Mouse (Mus musculus) layer of hippocampus, adult 9-10 months (tissue): Measurements from ENCODE around the gene Pcsk5.

ENCODE experiments used
- DNase-seq: peaks from one replicate; pipeline ENCODE4 v3.0.0; 2022; ENCODE audit warnings: low spot score

The Pcsk5 gene

DNA sequence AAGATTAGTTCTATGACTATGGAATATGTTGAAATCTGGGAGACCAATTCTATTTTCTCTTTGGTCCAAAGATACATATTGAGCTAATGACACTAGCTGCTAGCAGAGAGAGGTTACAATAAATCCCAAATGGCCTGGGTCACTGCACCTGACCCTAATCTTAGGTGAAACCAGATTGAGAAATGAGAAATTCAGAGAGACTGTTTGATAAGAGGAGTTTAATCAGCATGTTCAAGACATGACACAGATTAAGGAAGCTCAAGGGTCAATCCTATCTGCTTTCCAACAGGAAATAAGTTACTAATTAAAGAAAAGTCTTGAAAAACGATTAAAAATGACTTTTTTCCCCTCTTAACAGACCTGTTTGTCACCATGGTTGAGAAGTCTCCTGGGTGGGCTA, 96.0 kb downstream of the Pcsk5 start:
- DNase-seq: no peak

DNA sequence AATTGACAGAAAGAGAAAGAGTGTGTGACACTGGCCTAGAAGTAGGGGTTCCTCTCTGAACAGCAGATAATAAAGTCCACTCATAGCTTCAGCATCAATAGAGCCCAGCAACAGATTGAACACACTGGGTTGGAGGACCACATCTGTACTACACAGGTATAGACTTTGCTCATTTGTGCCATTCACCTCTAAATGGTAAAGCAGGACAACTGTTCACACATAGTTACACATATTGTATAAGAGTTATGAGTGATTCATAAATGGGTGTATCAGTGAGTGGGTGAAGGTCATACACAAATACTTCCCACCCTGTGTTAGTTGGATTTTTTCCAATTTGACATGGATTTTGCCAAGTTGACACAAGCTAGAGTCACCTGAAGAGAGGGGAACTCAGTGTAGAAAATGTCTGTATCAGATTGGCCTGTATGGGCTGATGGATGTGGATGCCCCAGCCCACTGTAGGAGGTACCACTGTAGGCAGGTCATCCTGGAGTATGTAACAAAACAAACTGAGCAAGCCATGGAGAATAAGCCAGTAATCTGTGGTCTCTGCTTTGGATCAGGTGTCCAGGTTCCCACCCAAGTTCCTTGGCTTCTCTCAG, 104.7 kb downstream of the Pcsk5 start:
- DNase-seq: no peak

DNA sequence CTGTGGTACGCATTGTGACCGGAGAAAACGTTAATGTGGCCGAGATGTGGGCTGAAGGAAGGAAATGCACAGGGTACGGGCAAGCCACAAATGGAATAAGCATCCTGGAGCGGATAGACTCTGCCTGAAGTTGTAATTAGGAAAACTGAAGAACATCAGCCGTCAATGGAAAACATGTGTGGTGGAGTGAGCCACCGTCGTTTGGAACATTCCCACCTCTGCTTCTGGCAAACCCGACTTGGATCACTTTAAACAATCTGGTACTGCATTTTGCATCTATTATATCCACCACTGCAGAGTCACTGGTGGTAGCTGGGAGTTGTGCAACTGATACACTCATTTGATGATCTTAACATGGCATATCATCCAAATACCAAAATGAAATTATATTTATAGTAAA, 120.4 kb downstream of the Pcsk5 start:
- no peak for DNase-seq

DNA sequence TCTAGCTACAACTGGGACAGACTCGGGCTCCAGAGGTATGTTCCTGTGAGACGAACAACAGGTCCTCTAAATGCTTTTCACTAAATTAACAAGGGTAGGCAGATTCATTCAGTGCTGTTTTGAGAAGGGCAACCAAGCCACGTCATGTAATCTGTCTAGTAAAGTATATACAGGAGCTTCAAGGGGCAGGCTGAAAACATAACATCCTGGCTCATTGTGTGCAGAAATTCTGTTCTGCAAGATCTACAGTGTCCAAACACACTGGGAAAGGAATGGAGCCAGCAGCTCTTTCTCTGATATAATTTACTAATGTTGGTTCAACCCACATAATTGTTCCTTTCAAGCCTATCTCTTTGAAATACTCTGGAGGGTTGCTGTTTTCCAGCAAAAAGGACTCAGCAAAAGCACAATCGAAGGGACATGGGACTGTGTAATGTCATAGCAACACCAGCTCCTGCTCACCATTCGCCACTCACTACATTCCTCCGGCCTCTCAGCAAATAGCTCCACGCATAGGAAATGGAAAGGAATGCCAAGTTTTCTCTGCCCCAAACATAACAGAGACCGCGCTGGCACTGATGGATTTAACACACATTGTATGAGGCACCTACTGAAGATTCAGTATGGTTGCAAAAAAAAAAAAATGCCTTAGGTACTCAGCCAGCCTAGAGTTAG, 122.0 kb downstream of the Pcsk5 start:
- DNase-seq: no peak

GRCm38 (mm10) chr19:17691626-17692025, 145.8 kb downstream of the Pcsk5 start:
- no peak for DNase-seq

DNA sequence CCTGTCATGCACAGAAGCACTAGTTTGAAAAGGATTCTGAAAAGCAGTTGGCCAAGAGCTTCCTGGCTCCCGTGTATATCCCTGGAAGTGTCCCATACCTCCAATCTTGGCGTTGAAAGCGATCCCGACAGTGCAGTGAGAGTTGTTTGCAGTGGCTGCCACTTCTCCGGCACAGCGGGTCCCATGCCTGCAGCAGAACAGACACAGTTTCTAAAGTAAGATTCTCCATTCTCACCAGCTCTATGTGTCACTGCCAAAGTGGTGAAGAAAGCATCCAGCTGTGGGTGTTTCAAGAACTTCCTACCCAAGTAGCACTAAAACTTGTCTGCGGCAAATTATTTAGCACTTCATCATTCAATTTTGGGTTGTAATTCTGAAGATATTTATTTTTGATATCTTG, 159.1 kb downstream of the Pcsk5 start:
- no peak for DNase-seq

GRCm38 (mm10) chr19:17662676-17663075, 174.8 kb downstream of the Pcsk5 start:
- no peak for DNase-seq

DNA sequence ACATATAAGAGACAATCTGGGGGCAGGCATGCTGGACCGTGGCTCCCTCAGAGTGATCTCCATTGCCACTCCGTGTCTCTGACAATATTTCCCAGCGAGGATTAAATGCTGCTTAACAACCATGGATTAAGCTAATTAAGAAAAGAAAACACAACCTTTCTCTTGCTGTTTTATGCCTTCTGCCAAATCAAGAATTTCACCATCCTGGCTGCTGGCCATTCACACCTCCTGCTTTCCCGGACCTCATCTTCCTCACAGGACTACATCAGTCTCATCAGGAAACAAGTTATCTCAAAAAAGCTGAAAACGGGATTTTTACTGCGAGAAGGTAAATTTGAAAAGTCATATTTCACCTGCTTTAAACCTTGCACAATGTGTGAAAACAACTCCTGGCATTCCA, 175.2 kb downstream of the Pcsk5 start:
- no peak for DNase-seq

DNA sequence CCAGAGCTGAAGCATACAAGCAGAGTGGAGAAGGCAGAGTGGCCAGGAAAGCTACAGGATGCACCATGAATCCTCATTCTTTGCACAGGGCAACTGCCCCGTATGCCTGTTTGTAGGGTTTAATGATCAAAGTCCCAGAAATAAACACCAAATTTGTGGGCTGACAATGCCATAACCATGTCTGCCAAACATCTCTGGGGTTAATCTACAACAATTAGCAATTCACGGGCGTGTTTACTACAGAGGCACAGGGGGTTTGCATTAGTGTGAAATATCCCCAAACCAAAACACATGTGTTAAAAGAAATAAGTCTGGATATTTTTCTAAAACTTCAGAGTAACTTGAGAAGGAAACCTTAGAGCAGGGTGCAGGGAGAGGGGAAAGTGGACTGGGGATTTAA, 178.1 kb downstream of the Pcsk5 start:
- DNase-seq: no peak

- no peak for DNase-seq
Measured at GRCm38 (mm10) chr19:17650831-17651502, 186.5 kb downstream of the Pcsk5 start.

DNA sequence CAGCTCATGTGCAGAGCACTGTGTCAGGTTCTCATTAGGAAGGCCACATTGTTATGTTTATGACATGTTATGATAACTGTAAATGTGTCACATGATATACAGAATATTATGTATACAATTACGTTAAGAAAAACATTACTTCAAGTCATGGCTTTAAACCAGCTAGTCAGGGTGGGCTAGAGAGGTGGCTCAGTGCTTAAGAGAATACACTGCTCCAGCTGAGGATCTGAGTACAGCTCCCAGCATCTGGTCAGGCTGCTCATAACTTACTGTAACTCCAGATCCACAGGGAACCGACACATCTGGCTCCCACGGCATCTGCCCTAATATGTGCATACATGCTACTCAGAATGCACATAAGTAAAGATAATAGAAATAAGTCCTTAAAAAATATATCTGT, 187.5 kb downstream of the Pcsk5 start:
- no peak for DNase-seq

DNA sequence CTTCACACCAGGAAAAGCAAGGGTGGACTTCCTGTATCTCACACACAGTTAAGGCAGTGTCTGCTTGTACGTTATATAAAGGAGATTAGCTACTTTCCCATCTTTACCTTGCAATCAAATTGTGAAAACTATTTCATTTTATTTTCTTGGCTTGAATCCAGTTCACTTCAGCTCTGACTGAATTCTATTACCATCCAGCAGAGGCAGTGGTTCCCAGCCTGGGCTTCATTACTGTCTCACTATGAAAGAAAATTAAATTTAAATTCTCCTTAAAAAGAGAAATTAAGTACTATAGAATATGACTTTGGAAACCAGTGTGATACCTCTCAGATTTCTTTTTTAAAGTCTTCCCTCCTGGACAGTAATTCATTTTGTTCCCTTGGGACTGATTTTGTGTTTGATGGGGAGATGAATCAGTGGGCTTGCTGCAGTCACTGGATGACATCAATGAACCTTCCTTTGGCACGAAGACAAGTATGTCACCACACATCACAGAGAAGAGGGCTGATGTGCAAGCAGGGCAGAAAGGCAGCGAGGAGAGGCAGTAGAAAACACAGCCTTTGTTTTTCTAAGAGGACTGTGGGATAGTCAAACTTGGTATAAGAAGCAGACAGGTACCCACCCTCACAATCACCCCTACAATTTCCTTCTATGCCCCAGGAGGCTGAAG, 194.2 kb downstream of the Pcsk5 start:
- no peak for DNase-seq

DNA sequence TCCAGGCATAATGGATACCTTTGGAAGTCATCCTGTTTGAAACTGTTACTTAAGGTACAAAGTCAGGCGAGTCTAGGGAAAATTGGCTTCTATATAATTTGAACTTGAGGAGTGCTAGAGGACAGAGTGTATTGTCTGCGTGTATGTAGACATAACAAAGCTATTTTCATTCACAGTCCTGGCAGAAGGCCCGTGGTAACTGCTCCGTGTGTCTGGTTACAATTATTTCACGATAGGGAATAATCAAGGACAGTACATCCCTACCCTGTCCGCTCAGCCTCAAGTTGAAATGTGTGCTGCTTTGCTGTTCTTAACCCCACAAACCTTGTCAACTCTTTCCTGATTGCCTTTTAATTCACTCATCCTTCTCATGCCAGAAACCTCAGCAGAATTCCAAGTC, 201.4 kb downstream of the Pcsk5 start:
- no peak for DNase-seq

- no peak for DNase-seq
Measured at GRCm38 (mm10) chr19:17615646-17616045, 221.8 kb downstream of the Pcsk5 start.

DNA sequence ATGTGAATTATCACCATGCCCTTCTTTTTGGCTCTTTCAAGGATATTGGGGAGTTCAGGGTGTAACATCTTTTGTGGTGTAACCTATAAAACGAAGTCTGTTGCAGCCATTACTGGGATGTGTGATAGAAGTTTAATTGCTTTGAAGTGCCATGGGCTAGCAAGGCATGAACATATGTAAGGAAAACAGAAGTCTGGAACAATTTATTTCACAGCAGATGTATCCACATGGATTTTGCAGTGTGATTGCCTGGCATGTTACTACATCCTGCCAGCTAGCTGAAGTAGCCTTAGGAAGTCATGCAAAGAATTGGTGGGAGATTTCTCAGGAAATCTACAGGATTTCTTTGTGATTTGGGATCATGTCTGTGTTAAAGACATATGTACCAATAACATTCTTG, 230.9 kb downstream of the Pcsk5 start:
- no peak for DNase-seq

- DNase-seq: no peak
Measured at GRCm38 (mm10) chr19:17606093-17606492, 231.3 kb downstream of the Pcsk5 start.

- peak; percentile 20 for DNase-seq
Measured at GRCm38 (mm10) chr19:17603322-17603721, 234.1 kb downstream of the Pcsk5 start.

DNA sequence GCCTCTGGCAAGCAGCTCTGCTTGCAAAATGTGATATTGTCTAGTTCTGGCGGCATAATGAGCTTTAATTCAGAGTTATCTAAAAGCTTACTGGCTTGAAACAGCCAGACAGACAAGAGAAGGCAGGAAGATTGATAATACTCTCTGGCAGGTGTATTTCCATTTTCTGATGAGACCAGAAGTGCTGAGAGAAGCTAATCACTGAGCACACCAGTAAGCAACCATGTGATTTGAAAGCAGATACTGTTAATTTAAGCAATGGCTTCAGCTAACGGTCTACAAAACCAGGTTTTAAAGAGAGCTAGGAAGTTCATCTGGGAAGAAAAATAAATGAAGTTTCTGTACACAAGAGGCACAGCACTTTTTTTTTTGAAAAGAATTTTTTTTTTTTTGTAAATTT, 237.1 kb downstream of the Pcsk5 start:
- DNase-seq: no peak

DNA sequence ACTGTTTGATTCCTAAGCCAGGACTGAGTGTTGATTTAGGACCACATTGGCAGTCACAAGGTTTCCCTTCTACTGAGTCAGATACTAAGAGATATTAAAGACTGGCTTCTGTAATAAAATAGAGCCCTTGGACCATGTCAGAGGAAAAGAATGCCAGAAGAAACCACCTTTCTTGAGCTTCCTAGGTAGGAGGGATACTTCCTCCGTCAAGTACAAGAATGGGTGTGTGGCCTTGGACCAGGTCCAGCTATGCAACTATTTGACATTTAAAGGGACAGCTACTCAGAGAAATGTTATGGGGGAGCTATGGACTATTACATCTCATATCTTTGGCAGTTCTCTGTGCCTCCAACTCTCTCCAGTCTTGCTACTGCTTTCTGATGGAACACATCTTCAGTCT, 244.6 kb downstream of the Pcsk5 start:
- DNase-seq: no peak

- DNase-seq: no peak
Measured at GRCm38 (mm10) chr19:17591335-17591734, 246.1 kb downstream of the Pcsk5 start.

DNA sequence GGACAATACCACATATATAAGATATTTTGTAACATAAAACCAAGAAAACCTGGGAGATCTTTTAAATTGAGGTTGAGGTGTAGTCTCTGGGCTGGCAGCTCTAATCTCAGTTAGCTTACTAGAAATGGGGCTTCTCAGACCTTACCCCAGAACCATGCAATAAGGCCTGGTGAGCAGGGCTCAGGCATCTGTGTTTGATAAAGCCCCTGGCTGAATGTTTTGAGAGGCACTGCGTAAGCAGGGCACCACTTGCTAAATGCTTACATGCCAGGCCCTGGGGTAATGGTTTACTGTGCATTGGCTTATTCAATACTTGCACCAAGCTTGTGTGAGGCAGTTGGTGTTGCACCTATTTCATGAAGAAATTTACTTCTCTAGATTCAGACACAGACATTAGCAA, 247.1 kb downstream of the Pcsk5 start:
- DNase-seq: no peak

DNA sequence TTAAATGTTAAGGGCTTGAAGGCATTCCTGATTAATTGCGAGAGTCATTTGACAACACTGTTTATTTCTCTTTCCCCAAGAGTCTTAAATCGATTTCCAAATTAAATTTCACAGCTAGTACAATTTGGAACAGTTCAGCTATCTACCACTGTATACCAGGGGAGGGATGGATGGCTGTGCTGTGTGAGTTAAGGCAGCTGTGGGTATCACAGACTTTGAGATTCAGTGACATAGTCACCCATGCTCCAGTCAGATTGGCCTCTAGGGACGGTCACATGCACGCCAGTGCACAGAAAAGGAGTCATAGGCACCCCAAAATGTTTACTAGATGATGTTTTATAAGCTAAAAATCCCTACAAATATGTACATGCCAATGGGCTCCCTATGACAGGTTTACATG, 260.0 kb downstream of the Pcsk5 start:
- no peak for DNase-seq

DNA sequence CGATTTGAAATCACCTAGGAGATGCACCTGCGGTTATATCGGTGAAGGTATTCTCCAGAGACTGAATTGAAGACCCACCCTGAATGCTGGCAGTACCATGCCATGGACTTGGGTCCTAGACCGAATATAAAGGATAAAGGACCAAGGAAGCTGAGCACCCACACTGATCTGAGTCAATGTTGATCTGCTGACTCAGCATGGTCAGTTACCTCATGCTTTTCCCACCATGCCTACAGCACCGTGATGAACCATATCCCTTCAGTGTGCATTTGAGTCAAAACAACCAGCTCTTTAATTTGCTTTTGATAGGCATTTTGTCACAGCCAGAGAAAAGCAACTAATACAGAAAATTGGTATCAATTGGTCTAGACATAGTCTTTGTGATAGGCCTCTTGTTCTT, 262.9 kb downstream of the Pcsk5 start:
- DNase-seq: no peak
